Mouse (Mus musculus) C2C12 (cell line): ENCODE data around the gene Rnf146. TPM values are rescaled to one million over a fixed set of nuclear protein-coding genes. Genes with fewer than 3 reads are reported as not detected.

Source experiments
- H3K27me3 ChIP-seq: one replicate; pipeline ENCODE4 v1.6.1; 2011; ENCODE audit not compliant: control insufficient read depth, insufficient read depth, insufficient read length
- H3K36me3 ChIP-seq: one replicate; pipeline ENCODE4 v1.6.1; 2011; ENCODE audit not compliant: control insufficient read depth, insufficient read depth
- H3K4me3 ChIP-seq: one replicate; pipeline ENCODE4 v1.5.1; 2011; ENCODE audit warnings: mild to moderate bottlenecking, control low read depth; ENCODE audit not compliant: poor library complexity, insufficient read depth, severe bottlenecking
- H3K79me2 ChIP-seq: one replicate; pipeline ENCODE4 v1.6.1; 2011; ENCODE audit not compliant: control insufficient read depth, insufficient read depth
- H3K79me3 ChIP-seq: one replicate; pipeline ENCODE4 v1.6.1; 2011; ENCODE audit warnings: low read depth, control low read depth
- H3ac ChIP-seq: one replicate; pipeline ENCODE3; 2011; ENCODE audit warnings: low read depth; ENCODE audit not compliant: control insufficient read depth, insufficient read length
- CEBPB ChIP-seq: IDR thresholded peaks from one replicate; pipeline ENCODE4 v1.6.1; 2011; ENCODE audit warnings: low read depth, mild to moderate bottlenecking, control low read depth, moderate library complexity
- CTCF ChIP-seq: IDR thresholded peaks from one replicate; pipeline ENCODE4 v1.5.1; 2011; ENCODE audit not compliant: control insufficient read depth, insufficient read depth, insufficient read length
- FOSL1 ChIP-seq: IDR thresholded peaks from one replicate; pipeline ENCODE4 v1.8.0; 2011; ENCODE audit warnings: mild to moderate bottlenecking, low read length; ENCODE audit not compliant: poor library complexity, insufficient read depth, severe bottlenecking
- MAX ChIP-seq: IDR thresholded peaks from one replicate; pipeline ENCODE4 v1.6.1; 2011; ENCODE audit warnings: mild to moderate bottlenecking, control low read depth
- MYOD1 ChIP-seq: IDR thresholded peaks from one replicate; pipeline ENCODE4 v1.6.1; 2011; ENCODE audit warnings: low read depth; ENCODE audit not compliant: control insufficient read depth, insufficient read length
- MYOG ChIP-seq: IDR thresholded peaks from one replicate; pipeline ENCODE4 v1.6.1; 2011; ENCODE audit not compliant: control insufficient read depth, insufficient read length; ENCODE audit errors: extremely low read depth
- USF1 ChIP-seq: IDR thresholded peaks from one replicate; pipeline ENCODE4 v1.6.1; 2011; ENCODE audit warnings: low read depth, mild to moderate bottlenecking, control low read depth, moderate library complexity
- polyA plus RNA-seq: library from polyadenylated mRNA; unstranded; fragments of >200 nt; fragmentation: generic; extraction: Trizol; gene quantifications from one replicate; pipeline ENCODE4 v1.2.1, GENCODE M21; 2012; ENCODE audit warnings: missing spikeins

Rnf146 gene
- polyA plus RNA-seq, 1 experiment: 15.9 TPM

GRCm38 (mm10) chr10:29361095-29361463 lies 1.2 kb downstream of the Rnf146 start:
- Histone ChIP-seq H3K79me2 (peaks cover 56% of the 10 kb centered on the region), H3K79me3 (peaks cover 52% of the 10 kb centered on the region), H3K4me3 (peak overlapping the region; percentile 78), H3K36me3 (peaks cover 17% of the 10 kb centered on the region), H3K27me3 (no peaks in the 10 kb centered on the region), H3ac (peak overlapping the region; percentile 100)
- TF ChIP-seq CTCF (no peak), FOSL1 (no peak), MAX (no peak), USF1 (no peak), MYOG (no peak), MYOD1 (no peak), CEBPB (no peak)

GRCm38 (mm10) chr10:29354183-29354582 lies 8.1 kb downstream of the Rnf146 start:
- Histone ChIP-seq H3K79me3 (peaks cover 80% of the 10 kb centered on the region), H3K79me2 (peaks cover 99% of the 10 kb centered on the region), H3K4me3 (no peak overlapping the region), H3ac (no peak overlapping the region), H3K27me3 (no peaks in the 10 kb centered on the region), H3K36me3 (peaks cover 58% of the 10 kb centered on the region)
- no peak for TF ChIP-seq MYOG
- no peak for TF ChIP-seq FOSL1
- no peak for TF ChIP-seq MYOD1
- TF ChIP-seq MAX: no peak
- TF ChIP-seq CTCF: no peak
- TF ChIP-seq CEBPB: no peak
- no peak for TF ChIP-seq USF1

GRCm38 (mm10) chr10:29352575-29352974 lies 9.7 kb downstream of the Rnf146 start:
- Histone ChIP-seq H3K4me3 (no peak overlapping the region), H3K36me3 (peaks cover 64% of the 10 kb centered on the region), H3K79me3 (peaks cover 65% of the 10 kb centered on the region), H3K27me3 (no peaks in the 10 kb centered on the region), H3K79me2 (peaks cover 95% of the 10 kb centered on the region), H3ac (no peak overlapping the region)
- TF ChIP-seq USF1 (no peak), CTCF (no peak), MYOD1 (no peak), CEBPB (no peak), MAX (no peak), FOSL1 (no peak), MYOG (no peak)

GRCm38 (mm10) chr10:29351420-29351819 lies 10.8 kb downstream of the Rnf146 start:
- H3K79me3 ChIP-seq: peaks cover 57% of the 10 kb centered on the region
- H3K27me3 ChIP-seq: no peaks in the 10 kb centered on the region
- no peak overlapping the region for H3ac ChIP-seq
- peaks cover 88% of the 10 kb centered on the region for H3K79me2 ChIP-seq
- TF ChIP-seq MYOD1: no peak
- TF ChIP-seq CTCF: no peak
- TF ChIP-seq CEBPB: no peak
- TF ChIP-seq MAX: no peak
- no peak for TF ChIP-seq FOSL1
- no peak for TF ChIP-seq MYOG
- TF ChIP-seq USF1: no peak
- H3K4me3 ChIP-seq: no peak overlapping the region
- H3K36me3 ChIP-seq: peaks cover 70% of the 10 kb centered on the region

GRCm38 (mm10) chr10:29346638-29347037 lies 15.6 kb downstream of the Rnf146 start:
- Histone ChIP-seq H3K27me3 (no peaks in the 10 kb centered on the region), H3K4me3 (no peak overlapping the region), H3K79me3 (peaks cover 15% of the 10 kb centered on the region), H3ac (no peak overlapping the region), H3K36me3 (peaks cover 82% of the 10 kb centered on the region), H3K79me2 (peaks cover 40% of the 10 kb centered on the region)
- TF ChIP-seq CTCF (no peak), CEBPB (no peak), MYOD1 (no peak), MYOG (no peak), FOSL1 (no peak), USF1 (no peak), MAX (no peak)

GRCm38 (mm10) chr10:29344232-29344631 lies 18.0 kb downstream of the Rnf146 start:
- peaks cover 82% of the 10 kb centered on the region for H3K36me3 ChIP-seq
- H3K79me3 ChIP-seq: peaks cover 4% of the 10 kb centered on the region
- H3ac ChIP-seq: no peak overlapping the region
- H3K27me3 ChIP-seq: no peaks in the 10 kb centered on the region
- H3K79me2 ChIP-seq: peaks cover 16% of the 10 kb centered on the region
- TF ChIP-seq CTCF: no peak
- no peak for TF ChIP-seq MYOD1
- no peak for TF ChIP-seq MYOG
- TF ChIP-seq FOSL1: no peak
- H3K4me3 ChIP-seq: no peak overlapping the region
